Mouse (Mus musculus): ENCODE measurements around the gene Tmbim6.

Tmbim6 gene

DNA sequence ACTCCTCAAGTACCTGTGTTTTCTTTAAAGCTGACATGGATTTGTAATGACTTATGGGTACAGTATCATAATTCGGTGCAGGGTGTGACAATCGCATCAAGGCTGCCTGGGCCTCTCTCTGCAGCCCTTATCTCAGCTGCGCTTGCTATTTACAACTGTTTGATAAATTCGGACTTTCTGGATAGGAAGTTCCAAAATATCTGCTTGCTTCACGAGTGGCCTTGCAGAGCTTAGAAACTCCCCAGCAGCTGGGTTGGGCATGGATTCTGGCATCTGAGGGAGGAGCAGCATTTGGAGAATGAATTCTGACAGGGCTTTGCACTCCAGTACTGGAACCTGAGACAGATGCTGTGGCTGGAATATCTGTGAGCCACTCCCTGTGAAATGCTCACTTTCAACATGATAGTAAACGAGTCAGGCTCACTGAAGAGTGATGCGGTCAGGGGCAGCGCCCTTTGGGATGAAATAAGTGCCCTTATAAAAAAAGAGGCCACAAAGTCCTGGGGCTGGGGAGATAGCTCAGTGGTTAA is 57.1 kb downstream of the Tmbim6 start:
- DNase-seq (ENCODE audit: low spot score in 2 of 2), result no peak

DNA sequence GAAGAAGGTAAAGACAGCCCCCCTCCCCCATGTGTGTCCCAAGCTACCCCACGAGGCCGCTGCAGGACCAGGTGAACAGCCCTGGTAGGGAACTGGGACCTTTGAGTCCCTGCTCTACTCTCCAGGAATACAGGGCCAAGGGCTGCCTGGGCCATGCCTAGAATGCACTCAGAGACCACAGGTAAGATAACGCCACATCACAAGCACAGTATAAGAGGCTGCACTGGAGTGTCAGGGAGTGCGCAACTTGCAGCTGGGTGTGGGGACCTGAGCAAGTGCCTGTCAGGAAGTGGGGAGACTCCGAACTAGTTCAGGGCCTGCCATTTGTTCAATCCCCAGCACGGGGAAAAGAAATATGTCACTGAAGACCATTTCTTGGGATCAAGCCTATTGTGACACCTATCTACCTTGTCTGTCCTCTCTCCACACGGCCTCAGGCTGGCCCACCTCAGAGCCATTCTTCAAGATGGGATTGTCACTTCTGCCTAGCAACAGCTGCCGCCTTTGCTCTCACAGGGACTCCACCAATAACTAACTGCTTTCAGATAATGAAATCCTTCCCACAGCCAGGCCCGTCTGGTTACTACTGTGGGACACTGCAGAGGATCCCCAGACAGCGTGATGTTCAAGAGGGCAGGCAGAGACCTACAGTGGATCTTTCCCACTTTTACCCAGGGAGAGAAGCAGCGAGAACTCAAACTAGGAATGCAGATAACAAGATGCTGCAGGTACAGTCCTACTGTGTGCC is 60.6 kb downstream of the Tmbim6 start:
- DNase-seq (ENCODE audit: low spot score in 2 of 2), result no peak

DNA sequence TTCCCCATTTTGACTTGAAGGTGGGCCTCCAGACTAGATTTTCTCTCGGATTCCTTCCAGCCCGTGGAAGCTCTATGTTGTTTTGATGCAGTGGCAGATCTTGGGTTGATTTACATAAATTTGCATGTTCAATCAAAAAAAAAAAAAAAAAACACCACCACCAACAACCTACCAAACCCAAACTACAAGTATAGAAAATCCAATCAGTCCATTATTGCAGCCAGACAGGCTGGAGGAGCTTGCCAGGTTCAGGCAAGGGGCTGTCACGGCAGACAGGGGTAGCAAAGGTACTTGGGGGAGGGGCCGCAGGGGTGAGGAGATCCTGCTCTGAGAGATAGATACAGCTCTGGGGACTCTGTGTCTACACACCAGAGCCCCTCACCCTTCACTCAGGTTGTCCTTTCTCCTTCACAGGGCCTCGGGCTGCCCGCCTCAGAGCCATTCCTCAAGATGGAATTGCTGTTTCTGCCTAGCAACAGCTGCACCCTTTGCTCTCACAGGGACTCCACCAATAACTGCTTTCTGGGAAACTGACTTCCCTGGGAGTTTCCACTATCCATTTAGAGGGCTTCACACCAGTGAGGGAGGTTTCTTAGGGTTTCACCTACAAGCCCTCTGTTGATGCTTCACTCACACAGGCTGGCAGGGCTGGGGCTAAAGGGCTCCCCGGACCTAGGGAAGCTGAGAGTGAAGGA is 62.0 kb downstream of the Tmbim6 start:
- no peak for DNase-seq (ENCODE audit: low spot score in 2 of 2)

DNA sequence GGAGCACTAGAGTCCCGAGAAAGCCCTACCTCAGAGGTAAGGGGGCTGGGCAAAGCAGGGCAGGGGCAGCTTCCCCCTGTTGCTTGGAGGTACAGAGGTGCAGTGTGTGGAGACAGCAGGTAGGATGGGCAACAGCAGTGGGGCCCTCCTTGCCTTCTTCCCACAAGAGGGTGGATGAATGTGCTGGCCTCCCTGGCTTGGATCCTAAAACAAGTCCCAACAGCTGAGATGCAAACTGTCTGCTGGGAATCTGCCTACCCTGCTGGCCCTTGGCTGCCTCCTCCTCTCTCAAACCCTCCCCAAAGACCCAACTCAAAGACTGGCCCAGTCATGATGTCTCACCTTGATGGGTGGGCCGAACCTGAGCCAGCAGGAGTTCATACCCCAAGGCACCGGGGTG is 62.7 kb downstream of the Tmbim6 start:
- no peak for DNase-seq (ENCODE audit: low spot score in 2 of 2)

DNA sequence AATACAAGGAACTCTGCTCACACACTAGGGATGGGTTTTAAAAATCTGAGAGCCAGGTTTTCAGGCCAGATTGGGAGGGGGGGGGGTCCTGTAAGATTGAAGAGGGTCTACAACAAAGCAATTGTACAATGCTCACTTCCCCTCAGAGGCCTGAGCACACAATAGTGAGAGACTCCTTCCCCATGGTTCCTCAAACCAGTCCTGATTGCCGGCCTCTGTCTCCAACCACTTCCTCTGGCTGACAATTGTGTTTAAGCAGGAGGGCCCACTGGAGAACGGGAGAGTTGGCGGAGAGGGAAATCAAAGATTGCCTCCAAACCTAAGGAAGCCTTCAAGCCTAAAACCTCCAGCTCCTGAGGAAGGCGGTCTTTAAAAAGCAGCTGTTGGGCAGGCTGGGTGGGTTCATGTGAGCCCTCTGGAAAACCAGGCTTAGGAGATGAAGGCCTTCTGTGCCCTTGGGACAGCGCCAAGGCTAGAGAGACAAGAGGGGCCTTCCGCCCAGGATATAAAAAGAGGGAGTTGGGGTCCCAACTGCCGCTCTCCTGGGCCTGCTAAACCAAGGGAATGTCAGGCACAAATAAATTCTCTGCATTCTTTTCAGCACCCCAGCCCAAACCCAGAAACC is 63.8 kb downstream of the Tmbim6 start:
- DNase-seq (ENCODE audit: low spot score in 2 of 2), result no peak

DNA sequence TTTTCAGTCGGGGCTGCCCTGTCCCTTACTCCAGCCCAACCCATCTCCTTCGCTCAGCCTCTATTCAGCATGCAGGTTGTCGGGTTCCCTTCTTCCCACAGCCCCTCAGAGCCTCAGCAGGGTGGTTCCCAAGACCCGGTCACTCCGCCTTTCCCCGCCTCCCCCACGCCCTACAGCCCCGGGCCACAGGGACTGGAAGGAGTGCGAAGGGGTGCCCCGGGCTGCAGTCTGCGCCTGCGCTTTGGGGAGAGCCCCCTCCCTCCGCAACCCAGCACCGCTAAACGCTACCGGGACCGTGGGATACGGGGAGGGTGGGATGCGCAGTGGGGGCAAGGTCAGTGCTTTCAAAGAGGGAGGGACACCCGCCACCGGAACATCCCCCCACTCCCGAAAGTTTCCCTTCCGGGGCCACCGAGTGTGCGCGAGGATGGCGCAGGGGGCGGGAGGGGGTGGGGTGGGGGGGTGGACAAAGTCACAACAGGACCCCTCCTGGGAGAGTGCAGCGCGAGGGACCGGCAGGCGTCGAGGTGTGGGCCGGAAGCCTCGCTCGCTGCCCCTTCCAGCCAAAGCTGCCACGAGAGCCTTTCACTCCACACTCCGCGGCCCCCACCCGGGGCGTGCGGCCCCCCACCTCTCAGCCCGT is 64.4 kb downstream of the Tmbim6 start:
- peak; percentile 71 to 77 for DNase-seq (ENCODE audit: low spot score in 2 of 2)

DNA sequence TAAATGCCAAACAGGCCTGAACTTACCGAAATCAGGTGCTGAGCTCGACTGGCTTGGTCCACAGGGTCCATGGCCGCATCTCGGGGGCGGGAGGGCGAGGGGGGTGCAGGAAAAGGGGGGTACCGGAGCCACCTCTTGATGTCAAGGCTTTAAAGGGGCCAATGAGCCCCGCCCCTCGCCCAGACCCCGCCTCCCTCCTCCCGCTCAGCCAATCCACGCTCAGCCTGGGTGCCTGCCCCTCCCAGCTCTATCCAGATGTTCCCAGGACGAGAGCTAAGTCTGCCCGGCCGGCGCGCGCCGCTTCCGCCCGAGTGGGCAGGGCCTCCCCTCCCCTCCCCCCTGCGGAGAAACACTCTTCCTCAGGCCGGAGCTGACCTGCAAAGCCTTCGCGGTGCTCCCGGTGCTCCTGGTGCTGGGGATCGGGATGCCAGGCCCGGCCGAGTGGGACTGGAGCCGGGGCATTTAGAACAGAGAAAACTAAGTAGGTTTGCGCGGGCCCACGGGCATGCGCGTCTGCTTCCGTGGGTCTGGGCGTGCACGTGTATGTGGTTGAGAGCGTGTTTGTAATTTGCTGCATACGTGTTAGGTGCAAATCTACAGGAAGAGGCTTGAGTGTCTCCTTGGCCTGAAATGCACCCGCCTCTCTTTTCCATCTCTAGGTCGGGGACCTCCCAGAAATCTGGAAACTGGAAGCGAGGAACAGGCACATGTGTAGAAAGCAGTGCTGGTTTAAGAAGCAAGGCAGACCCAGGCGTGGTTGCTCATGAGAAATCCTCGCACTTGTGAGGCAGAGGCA is 65.1 kb downstream of the Tmbim6 start, which contains the start of gene Nckap5l:
Gene Nckap5l, minus strand, starts transcription at position 143 of the 796 bp plus-strand sequence.
- peak; percentile 91 to 92 for DNase-seq (ENCODE audit: low spot score in 2 of 2)

All from heart, adult 9 months (tissue).